Mouse (Mus musculus) layer of hippocampus, adult 2 months (tissue): ENCODE data around the gene Egfr. TPM values are rescaled to one million over a fixed set of nuclear protein-coding genes. Genes with fewer than 3 reads are reported as not detected.

Source experiments
- DNase-seq, 2 experiments: peaks; one replicate each; pipeline ENCODE4 v3.0.0; 2022; ENCODE audit warnings: low spot score in 2 of 2
- H3K27ac ChIP-seq: fragments of 200-600 bp; 2 replicates; pipeline ENCODE4 v1.8.1; 2022
- H3K4me3 ChIP-seq: fragments of 200-600 bp; 2 replicates; pipeline ENCODE4 v1.8.1; 2022; ENCODE audit warnings: mild to moderate bottlenecking
- CTCF ChIP-seq: fragments of 200-600 bp; conservative IDR thresholded peaks from 2 replicates; pipeline ENCODE4 v1.8.1; 2022; ENCODE audit warnings: antibody characterized with exemption, mild to moderate bottlenecking, moderate library complexity
- total RNA-seq, 2 experiments: library from RNA; stranded (reverse); gene quantifications; 2 replicates each; pipeline ENCODE4 v1.2.3; 2021

The Egfr gene
- total RNA-seq, 2 experiments from 2014 or later: 12.3 to 12.9 TPM

DNA sequence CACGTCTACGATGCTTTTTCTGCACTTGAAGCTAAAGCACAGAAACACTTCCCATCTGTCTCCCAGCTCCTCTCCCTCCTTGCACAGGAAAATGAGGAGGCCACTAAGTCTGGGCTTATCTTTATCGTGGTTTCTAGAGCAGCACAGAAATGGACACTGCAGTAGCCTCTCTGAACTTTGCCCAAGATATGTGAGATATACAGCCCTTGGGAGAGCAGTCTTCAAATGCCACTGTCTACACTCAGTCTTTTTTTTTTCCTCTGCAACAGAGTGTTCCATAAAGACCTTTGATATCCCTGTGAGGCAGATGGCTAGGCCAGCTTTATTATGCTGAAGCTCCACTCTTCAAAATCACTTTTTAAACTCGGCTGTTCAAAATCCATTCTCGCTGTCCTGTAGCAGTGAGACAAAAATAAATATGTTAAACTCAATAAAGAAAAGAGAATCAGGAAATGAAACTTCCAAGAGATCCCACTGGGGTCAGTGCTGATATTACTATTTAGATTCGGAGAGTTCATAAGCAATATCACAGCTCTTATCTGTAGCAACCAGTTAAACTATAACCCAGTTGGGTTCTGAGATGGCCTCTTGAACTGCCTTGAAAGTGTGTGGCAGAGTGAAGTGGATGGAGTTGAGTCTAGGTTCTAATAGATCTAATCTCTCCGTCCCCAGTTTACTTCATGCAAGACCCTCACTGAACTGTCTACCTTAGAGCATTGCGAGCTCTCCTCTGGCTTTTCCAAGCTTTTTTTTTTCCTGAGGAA, 148.8 kb downstream of the Egfr start:
- no peak for TF ChIP-seq CTCF
- H3K27ac ChIP-seq: no peak overlapping the region
- DNase-seq: no peak
- no peak overlapping the region for H3K4me3 ChIP-seq

GRCm38 (mm10) chr11:16904302-16905011, 152.5 kb downstream of the Egfr start:
- Histone ChIP-seq H3K27ac (peak overlapping the region; percentile 32), H3K4me3 (no peak overlapping the region)
- peak; percentile 27 to 53 for DNase-seq
- TF ChIP-seq CTCF: 0 out of 2 replicates have a peak, but pooled peaks have one; percentile 3

GRCm38 (mm10) chr11:16905012-16905332, 153.0 kb downstream of the Egfr start:
- TF ChIP-seq CTCF: no peak
- Histone ChIP-seq H3K4me3 (no peak overlapping the region), H3K27ac (peak overlapping the region; percentile 32)
- DNase-seq: no peak

- H3K4me3 ChIP-seq: no peak overlapping the region
- no peak for TF ChIP-seq CTCF
- DNase-seq: no peak
Observed at GRCm38 (mm10) chr11:16906530-16906929, 154.5 kb downstream of the Egfr start.

GRCm38 (mm10) chr11:16907517-16908129, 155.6 kb downstream of the Egfr start:
- TF ChIP-seq CTCF: no peak
- H3K27ac ChIP-seq: no peak overlapping the region
- DNase-seq: no peak
- no peak overlapping the region for H3K4me3 ChIP-seq

More at GRCm38 (mm10) chr11:16906530-16906929, 154.5 kb downstream of the Egfr start:
- no peak overlapping the region for H3K27ac ChIP-seq

DNA sequence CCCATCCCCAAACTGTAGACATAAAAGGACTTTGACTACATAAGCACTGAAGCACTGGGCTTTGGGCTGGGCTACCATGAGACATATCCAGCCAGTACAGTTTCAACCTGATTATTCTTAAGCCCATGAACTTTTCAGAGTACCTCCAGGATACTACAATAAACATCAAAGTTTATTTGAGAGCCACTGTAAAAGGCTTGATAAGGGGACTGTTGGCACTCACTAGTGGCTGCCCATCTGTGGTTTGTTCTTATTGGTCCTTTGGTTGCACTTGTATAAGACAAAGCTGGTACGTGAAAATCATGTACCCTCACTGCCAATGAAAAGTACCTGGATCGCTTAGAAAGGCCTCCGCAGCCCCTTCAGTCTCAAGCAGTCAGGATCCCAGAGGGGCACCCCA, 162.8 kb downstream of the Egfr start:
- no peak for TF ChIP-seq CTCF
- Histone ChIP-seq H3K27ac (no peak overlapping the region), H3K4me3 (no peak overlapping the region)
- DNase-seq: no peak

- DNase-seq: no peak
- H3K27ac ChIP-seq: no peak overlapping the region
- no peak overlapping the region for H3K4me3 ChIP-seq
- TF ChIP-seq CTCF: no peak
Observed at GRCm38 (mm10) chr11:16915850-16916249, 163.8 kb downstream of the Egfr start.

GRCm38 (mm10) chr11:16917512-16917911, 165.5 kb downstream of the Egfr start:
- TF ChIP-seq CTCF: no peak

DNA sequence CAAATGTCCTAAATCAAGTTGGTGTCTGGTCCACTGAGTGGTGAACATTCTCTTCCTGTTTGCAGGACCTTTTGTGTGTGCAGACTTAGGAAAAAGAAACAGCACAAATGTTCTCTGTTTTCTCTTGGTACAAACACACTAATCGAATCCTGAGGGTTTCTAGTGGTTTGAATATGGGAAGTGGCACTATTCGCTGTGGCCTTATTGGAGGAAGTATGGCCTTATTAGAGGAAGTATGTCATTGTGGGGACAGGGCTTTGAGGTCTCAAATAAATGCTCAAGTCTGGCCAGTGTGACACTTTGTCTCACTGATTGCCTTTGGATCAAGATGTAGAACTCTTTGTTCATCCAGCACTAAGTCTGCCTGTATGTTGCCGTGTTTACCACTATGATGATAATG, 180.2 kb downstream of the Egfr start:
- no peak for DNase-seq
- TF ChIP-seq CTCF: no peak
- H3K27ac ChIP-seq: no peak overlapping the region
- no peak overlapping the region for H3K4me3 ChIP-seq

More at GRCm38 (mm10) chr11:16917512-16917911, 165.5 kb downstream of the Egfr start:
- Histone ChIP-seq H3K27ac (no peak overlapping the region), H3K4me3 (no peak overlapping the region)
- DNase-seq: no peak

DNA sequence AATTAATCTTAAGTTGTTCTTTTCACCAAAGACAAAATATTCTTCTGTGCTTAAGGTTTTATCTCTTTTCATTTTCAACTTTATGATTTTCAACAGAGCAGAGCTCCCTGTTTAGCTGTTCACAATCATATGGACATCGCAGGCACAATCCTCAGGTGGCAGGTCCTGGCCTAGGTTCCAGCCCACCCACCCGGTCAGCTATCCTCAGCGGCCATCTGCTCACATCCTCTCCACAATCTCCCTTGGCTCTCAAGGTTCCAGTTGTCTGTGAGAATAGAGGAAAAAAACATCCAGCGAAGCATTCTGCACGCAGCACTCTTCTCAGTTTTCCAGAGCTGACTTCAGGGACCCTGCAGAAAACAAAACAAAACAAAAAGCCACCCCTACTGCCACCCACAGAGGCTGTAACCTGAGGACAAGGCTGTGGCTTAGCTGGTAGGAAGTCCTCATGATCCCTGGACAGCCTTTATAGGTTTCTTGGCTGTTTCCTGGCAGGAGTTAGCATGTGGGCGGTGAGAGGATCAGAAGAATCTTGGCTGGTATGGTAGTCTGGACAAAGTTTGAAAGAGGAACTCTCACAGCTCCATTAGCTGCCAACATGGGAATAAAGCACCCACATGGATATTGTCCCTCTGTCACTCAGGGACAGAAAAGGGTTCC, 183.7 kb downstream of the Egfr start:
- no peak overlapping the region for H3K4me3 ChIP-seq
- DNase-seq: no peak
- no peak overlapping the region for H3K27ac ChIP-seq

DNA sequence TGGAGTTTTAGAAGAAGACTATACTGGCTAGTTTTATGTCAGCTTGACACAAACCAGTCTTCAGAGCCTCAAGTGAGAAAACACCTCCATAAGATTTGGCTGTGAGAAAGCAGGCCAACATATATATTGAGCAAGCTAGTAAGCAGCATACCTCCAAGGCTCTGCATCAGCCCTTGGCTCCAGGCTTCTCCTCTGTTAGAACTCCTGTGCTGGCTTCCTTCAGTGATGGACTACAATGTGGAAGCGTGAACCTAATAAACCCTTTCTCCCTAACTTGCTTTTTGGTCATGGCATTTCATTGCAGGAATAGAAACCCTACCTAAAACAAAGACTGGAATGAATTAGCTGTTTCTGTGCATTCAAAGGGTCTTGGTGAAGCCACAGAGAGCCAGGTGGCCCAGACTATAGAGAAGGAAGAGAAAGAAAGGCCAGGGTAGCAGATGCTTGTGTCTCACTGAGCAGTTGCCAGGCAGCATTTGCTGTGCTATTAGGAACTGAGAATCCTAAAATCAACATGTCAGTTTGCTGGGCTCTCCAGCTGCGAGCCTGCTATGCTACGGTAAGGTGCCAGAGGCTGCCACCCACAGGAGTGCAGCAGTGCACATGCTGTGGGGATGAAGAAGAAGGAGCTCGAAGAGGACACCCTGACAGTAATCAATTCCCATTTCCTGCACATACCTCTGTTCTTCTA, 189.2 kb downstream of the Egfr start:
- H3K4me3 ChIP-seq: no peak overlapping the region
- H3K27ac ChIP-seq: peak overlapping the region; percentile 46; the same call in 1 of the 2 replicates
- TF ChIP-seq CTCF: peak; percentile 22; the same call in 1 of the 2 replicates
- peak in 1 of 2 experiments; percentile 16 for DNase-seq

More for the DNA sequence above, 183.7 kb downstream of the Egfr start:
- no peak for TF ChIP-seq CTCF

- peak overlapping the region; percentile 46; the same call in 1 of the 2 replicates for H3K27ac ChIP-seq
- DNase-seq: no peak
- H3K4me3 ChIP-seq: no peak overlapping the region
- TF ChIP-seq CTCF: no peak
Observed at GRCm38 (mm10) chr11:16941973-16942452, 190.0 kb downstream of the Egfr start.

GRCm38 (mm10) chr11:16943016-16943415, 191.0 kb downstream of the Egfr start:
- Histone ChIP-seq H3K27ac (no peak overlapping the region), H3K4me3 (no peak overlapping the region)
- TF ChIP-seq CTCF: no peak
- no peak for DNase-seq
